7 mouse cellular contexts compared by ENCODE assay signal in genomic region chr5:34370022-34370823, GRCm38 (mm10). TPM values are rescaled to one million over a fixed set of nuclear protein-coding genes. Genes with fewer than 3 reads are reported as not detected.
DNase-seq lines count a peak whose midpoint lies in the region; ATAC-seq lines count a peak whose summit lies in the region.

No protein-coding gene starts in this region.

- H3K4me3 ChIP-seq in hindbrain, embryonic 14.5 days (replicated peaks; ENCODE audit: low read length) = peak overlapping the region; percentile 93

- intact Hi-C loops in left cerebral cortex, postnatal 10 days (cut with DNase I) = no loop called here

- peak; percentile 34 for DNase-seq in T-cell, adult 2 months (ENCODE audit: low spot score)
- peak; percentile 54 for DNase-seq in cerebellum, adult 8-10 months
- DNase-seq in frontal cortex, postnatal 14 days (ENCODE audit: low spot score in 2 of 2) = peak; percentile 31 to 33
- DNase-seq in hindbrain, embryonic 14.5 days (ENCODE audit: low spot score) = no peak
- DNase-seq in left cerebral cortex, postnatal 10 days (ENCODE audit: extremely low spot score in 1 of 2, low spot score in 2 of 2) = peak; percentile 19 to 68
- DNase-seq in spleen, adult 18-20 months = peak; percentile 16 to 37

- H3K4me1 ChIP-seq in hindbrain, embryonic 14.5 days (replicated peaks; ENCODE audit: control insufficient read depth, insufficient read depth, low read length) = peaks cover 27% of the 10 kb centered on the region

- H3K4me2 ChIP-seq in hindbrain, embryonic 14.5 days (replicated peaks) = peak overlapping the region; percentile 69

- H3K36me3 ChIP-seq in hindbrain, embryonic 14.5 days (replicated peaks; ENCODE audit: control insufficient read depth, insufficient read depth) = no peaks in the 10 kb centered on the region; the same call in 1 of the 2 replicates

- no peaks in the 10 kb centered on the region for H3K9me3 ChIP-seq in hindbrain, embryonic 14.5 days (ENCODE audit: control insufficient read depth, low read length)

- peak overlapping the region; percentile 86 for H3K27ac ChIP-seq in hindbrain, embryonic 14.5 days

- WGBS in hindbrain, embryonic 14.5 days = under 1% methylated on average over 44 of the region's 114 CpGs

- peak overlapping the region; percentile 94 for H3K9ac ChIP-seq in hindbrain, embryonic 14.5 days

- ATAC-seq in hindbrain, embryonic 14.5 days (ENCODE audit: low FRiP score) = 0 out of 2 replicates have a peak, but pooled peaks have one; percentile 4
- ATAC-seq in megakaryocyte-erythroid progenitor cell, adult 5-6 weeks (replicated peaks; ENCODE audit: low FRiP score, low TSS enrichment, poor library complexity, severe bottlenecking) = 0 out of 2 replicates have a peak, but pooled peaks have one; percentile 9

- no peaks in the 10 kb centered on the region for H3K27me3 ChIP-seq in hindbrain, embryonic 14.5 days (ENCODE audit: control insufficient read depth, insufficient read depth, low read length)

RNA-seq across cellular contexts. Expression of gene Fam193a, which starts 0.5 kb away (rescaled TPM):
- polyA plus RNA-seq in hindbrain, embryonic 14.5 days (2014; fragmentation: Nextera tagmentation; extraction: Ambion mirVana) = 18.0 and 19.2 TPM in 2 replicates
- total RNA-seq in left cerebral cortex, postnatal 10 days (2021) = 10 to 100 TPM; 47.7 to 50.8 TPM
- 33.6 and 42.2 TPM in 2 replicates for total RNA-seq in megakaryocyte-erythroid progenitor cell, adult 5-6 weeks (2014; fragmentation: Nextera tagmentation)
- total RNA-seq in megakaryocyte-erythroid progenitor cell, adult 5-6 weeks (2017) = 20.1 and 45.7 TPM in 2 replicates

RNA-seq across cellular contexts. Expression of gene Rnf4, which starts 34.1 kb away (rescaled TPM):
- polyA plus RNA-seq in hindbrain, embryonic 14.5 days (2014; fragmentation: Nextera tagmentation; extraction: Ambion mirVana) = 139 and 147 TPM in 2 replicates
- 10 to 100 TPM; 91.0 to 92.9 TPM for total RNA-seq in left cerebral cortex, postnatal 10 days (2021)
- 116 and 123 TPM in 2 replicates for total RNA-seq in megakaryocyte-erythroid progenitor cell, adult 5-6 weeks (2014; fragmentation: Nextera tagmentation)
- total RNA-seq in megakaryocyte-erythroid progenitor cell, adult 5-6 weeks (2017) = 112 and 149 TPM in 2 replicates
